Mouse (Mus musculus): Measurements from ENCODE around the gene Focad.
A peak's percentile ranks its signal among the peaks of the same experiment; 100 is the strongest.

Gene Focad

DNA sequence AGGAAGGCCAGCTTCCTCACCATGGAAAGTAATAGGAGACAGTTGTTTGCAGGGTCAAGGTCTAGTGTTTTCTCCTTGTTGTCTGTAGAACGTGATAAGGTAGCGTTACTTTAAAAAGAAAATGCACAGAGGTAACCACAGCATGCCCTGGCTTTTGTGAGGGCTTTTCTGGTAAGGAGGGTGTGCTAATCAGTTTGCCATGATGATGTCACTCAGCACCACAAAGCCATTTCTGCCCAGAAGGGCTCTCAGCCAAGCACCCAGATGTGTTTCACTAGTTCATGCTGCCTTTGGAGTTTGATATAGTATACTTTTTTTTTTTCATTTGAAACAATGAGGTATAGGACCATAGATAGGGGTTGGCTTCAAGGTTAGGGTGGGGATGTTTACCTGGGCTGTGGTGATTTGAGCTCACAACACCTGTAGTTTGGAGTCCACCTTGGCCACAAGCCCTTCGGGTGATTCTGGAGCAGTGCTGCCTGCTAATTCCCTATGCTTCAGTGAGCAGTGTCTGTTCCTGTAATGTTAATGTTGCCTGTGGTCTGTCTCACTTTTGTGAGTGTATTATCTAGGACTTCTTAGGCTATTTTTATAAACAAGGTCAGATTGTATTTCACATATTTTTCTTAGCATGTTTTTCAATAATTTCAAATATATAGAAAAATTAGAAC, 61.2 kb downstream of the Focad start:
- DNase-seq (ENCODE audit: extremely low read depth, insufficient read length, low spot score): no peak

DNA sequence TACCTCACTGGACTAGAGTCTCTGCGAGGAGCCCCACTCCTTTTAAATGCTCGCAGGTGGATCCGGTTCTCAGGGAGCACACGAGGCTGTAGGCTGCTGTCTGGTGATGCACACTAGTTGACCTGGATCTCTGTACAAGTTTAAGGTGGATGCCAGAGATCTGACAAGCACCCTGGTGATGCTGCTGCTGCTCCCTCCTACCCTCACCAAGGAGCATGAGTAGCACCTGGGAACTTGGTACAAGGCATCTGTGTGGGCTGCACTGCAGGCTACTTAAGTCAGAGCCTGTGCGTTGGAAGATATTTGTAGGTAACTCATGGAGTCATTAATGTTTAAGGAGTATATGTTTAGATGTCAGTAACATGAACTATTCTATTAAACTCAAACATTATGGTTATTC, 62.5 kb downstream of the Focad start:
- DNase-seq (ENCODE audit: extremely low read depth, insufficient read length, low spot score): no peak

DNA sequence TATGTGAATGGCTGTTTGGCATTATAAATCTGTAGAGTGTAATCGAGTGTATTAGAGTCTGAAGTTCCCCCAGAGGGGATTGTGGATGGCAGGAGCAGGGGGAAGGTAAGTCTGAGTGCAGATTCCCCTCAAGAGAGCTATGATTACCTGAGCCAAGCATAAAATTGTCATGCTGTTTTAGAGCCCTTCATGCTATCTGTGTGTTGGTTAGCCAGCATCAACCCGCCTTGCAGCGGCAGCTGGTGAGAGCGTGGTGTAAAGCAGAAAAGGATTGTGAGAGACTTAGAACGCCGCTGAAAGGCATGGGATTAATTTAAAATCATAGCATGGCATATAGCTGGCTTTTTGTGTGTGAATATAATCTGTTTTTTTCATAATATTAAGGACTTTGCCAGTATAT, 63.2 kb downstream of the Focad start:
- no peak for DNase-seq (ENCODE audit: extremely low read depth, insufficient read length, low spot score)

DNA sequence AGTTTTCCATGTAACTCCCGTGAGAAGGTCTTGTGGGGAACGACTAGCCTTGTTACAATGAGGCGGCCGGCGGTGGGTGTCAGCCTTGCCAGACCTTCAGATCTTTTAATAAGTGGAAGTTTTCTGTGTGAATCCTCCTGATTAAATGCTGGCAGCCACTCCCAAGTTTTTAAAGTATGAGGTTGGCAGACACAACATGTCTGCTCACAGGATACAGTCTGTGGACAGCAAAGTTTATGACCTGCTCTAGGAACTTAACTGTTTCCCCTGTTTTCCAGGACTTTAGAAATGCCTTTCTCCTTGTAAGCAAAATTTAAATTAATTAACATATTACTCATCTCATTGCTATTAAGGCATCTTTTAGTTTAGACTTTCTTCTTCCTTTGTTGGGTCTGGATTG, 64.8 kb downstream of the Focad start:
- no peak for DNase-seq (ENCODE audit: extremely low read depth, insufficient read length, low spot score)

DNA sequence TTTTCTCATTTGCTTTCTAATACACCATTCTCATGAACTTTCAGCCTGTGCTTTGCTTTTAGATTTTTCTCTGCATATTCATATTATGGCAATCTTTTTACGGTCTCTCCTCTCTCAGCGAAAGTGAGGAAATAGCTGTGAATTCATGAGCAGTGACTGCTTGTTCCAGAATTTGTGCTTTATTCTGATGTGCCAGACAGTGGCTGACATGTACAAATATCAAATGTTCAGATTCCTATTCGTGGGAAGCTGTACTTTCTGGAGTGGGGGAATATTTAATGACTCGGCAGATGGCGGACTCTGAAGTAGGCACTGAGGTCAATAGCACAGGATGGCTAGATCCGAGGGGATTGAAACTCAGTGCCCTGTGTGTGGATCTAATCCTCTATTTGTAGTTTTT, 65.3 kb downstream of the Focad start:
- no peak for DNase-seq (ENCODE audit: extremely low read depth, insufficient read length, low spot score)

DNA sequence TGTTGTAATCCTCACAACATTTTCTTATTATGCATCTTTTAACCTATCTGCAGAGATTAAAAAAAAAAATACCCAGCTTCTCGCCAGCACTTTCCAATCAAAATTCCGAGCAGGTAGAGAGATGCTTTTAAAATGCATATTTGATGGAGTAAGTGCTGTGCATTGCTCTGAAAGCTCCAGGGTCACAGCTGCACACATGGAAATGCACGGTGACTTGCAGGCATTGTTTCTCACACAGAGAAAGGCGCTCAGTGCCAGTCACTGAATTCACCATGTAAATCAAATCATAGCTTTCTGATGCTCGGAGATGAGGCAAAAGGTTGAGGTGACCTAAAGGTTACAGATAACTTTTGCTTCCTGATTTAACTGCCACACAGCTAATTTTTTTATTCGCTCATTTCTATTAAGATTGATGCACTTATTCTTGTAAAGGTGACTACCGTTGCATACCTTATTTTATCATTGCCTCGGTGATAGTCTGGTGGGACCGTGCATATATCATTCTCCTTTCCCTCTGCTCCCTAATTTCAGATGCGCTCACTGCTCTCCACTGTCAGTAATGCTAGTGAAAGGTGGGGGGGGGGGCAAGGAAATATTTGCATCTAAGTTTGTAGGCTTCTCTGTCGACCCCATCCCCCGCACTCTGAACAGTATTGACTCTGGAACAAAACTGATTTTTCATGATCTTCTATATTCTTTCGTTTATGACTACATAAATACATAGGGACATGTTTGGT, 69.2 kb downstream of the Focad start:
- DNase-seq (ENCODE audit: extremely low read depth, insufficient read length, low spot score): no peak

DNA sequence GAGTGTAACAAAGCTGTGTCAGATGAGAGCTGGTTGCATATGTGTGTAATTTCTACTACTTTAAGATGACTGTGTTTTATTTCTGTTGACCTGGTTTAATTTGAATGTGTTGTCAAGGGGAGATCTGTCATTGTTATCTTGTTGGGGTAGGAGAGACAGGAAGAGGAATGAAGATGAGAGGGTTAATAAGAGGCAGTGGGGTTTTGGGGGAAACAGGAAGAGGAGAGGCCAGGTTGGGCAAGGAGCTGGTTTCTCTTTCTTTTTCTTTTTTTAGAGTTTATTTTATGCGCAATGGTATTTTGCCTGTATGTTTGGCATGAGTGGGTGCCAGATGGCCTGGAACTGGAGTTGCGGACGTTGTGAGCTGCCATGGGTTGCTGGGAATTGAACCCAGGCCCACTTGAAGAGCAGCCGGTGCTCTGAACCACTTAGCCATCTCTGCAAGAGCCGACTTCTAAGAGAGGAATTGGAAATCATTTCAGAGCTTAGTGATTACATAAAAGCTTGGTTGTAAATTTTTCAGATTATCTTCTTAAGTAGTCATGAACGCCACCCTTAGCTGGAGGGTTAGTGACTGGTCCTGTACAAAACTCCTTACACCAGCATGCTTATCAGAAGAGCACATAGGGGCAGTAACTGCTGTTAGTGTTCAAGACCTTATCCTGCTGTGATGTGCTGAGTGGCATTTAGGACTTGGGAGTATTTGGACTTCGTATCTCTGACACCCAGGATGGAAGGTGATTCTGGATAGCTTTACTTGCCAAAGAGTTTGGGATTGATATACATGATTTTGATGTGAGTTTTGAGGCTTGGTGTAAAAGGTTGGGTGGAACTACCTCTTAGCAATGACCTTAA, 72.8 kb downstream of the Focad start:
- DNase-seq (ENCODE audit: extremely low read depth, insufficient read length, low spot score): no peak

DNA sequence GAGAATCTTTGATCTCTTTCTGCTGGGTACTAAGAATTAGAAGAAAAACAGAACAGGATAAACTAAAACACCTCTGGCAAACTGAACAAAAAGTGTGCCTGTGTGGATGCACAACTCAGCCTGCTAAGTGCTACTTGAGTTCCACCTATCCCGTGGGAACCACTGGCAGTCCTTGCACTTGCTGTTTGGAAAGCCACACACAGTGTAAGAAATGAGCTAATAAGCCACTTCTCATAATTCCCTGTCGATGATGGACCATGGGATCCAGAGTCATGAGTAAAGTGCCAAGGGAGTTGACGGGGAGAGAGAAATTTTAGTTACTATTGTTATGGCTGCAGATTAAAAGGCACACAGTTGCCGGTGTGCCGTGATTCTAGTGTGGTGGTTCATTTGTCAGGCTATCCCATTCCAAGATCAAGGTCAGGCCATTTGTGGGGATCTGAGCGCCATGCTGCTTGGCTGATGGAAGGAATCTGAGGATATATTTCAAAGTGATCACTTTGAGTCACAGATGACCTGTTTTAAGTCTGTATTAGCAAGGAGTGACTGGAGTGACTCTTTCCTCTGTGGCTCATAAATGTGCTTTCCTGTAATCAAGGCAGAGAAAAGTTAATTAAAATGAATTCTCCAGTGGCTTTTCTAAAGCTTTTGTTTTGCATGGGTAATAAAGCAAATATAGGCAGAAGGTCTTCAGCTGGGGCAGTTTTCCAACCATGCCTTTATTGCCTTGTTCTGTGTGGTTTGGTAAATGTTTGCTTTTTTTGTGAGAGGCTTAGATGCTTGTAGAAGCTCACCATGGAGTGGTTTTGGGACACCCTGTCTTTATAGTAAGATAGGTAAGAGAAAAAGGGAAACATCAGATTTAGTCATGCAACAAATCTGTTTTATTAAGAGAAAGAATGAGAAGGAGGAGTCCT, 80.9 kb downstream of the Focad start:
- DNase-seq (ENCODE audit: extremely low read depth, insufficient read length, low spot score): no peak

DNA sequence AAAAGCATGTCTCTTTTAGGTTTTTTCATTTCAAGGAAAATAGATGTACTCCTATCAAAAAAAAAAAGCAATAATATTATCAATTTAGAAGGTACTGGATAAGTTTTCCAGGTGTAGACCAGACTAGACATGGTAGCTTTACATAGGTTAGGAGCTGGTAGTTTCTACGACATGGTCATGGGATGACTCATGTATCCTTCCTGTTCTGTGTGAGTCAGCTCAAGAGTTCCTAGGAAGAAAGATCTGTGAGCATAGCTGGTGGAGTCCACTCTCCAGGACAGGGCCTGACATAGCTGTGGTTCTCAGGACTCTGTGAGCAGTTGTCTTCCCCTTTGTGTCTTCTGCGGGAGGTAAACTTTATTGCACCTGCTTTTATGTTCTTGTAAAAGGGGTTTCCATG, 84.9 kb downstream of the Focad start:
- DNase-seq (ENCODE audit: extremely low read depth, insufficient read length, low spot score): peak; percentile 23

DNA sequence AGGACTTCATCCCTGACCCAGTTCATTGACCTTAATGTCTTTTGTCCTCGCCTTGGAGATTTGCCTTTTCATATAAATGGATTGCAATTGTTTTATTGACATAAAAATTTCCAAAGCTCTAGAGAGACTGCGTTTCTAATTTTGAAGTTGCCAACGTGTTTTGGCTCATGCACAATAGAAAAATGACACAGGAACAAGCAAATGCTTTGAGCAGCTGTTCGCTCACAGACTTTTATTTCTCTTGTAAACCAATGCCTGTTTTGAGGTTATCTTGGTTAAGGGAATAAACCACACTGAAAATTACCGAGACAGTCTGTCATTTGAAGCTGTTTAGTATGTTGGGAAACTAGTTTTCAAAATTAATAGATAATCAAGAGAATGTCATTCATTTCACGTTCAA, 89.9 kb downstream of the Focad start:
- no peak for DNase-seq (ENCODE audit: extremely low read depth, insufficient read length, low spot score)

DNA sequence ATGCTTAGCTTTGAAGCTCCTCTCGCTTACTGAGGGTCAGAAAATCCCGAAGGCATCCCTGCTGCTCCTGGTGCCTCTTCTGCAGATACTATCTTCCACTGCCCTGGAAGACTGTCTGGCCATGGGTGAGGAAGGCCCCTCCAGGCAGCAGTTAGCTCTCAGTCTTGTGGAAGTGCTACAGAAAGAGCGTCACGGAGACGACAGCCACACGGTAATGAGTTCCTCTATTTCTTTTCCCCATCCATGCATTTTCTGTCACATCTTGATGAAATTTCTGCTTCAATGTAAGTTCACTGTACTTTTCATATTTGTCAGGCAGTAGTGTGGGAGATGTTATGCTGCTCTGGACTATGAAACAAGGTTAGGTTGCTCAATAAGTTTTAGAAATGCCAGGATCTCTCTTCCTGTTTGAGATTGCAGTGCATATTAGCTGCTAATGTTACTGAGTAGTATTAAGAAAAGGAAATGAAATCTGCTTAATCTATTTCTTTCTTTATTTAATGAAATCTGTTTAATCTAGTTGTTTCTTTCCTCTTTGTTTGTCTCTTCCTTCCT, 91.5 kb downstream of the Focad start:
- DNase-seq (ENCODE audit: extremely low read depth, insufficient read length, low spot score): no peak

DNA sequence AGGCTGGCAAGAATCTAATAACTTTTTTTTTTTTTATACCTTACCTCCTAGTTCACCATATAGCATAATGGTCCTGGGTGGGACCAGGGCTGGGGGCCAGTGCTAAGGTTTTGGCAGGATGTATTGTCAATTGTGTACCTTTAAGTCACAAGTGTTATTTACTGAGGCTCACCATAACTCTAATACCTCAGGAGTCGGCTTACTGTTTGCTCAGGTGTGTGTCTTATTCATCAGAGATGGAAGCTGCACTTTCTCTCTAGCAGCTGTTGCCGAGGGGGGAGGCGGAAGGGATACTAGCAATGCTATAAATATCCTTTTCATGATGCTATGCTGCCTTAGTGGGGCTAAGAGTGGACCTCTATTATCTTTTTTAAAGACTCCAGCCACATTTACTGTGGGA, 93.2 kb downstream of the Focad start:
- DNase-seq (ENCODE audit: extremely low read depth, insufficient read length, low spot score): no peak

DNA sequence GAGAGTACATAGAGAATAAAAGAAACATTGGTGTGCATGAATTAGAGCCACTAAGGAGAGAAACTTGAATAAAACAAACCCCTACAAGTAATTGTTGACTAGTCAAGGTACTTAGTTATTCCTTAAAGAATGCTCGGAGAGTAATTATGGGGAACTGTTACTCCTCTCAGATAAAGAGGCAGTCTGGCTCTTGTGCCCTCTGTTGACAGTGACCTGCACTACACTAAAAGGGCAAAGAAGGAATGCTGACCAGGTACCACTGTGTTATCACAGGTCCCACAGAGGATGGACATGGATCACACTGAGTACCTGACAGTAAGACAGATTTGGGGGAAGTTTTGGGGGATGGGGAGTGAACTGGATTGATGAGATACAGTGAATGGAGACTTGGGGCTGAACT, 95.1 kb downstream of the Focad start:
- no peak for DNase-seq (ENCODE audit: extremely low read depth, insufficient read length, low spot score)

DNA sequence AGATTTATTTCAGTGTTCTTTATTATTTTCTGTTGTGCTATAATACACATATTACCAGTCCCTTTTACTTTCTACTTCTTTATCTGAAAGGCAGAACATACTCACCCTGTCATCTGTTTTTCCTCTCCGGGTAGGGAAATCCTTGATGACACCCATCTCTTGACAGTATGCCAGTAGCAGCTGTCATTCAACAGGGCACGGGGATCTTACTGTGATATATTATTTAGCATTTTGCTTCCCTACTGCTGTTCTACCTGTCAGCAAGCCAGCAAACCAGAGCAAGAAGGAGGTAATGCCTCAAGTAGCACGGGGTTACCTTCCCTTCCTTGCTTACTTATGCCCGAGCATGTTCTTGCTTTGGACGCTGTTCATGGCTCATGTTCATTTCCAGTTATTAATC, 99.8 kb downstream of the Focad start:
- no peak for DNase-seq (ENCODE audit: extremely low read depth, insufficient read length, low spot score)

DNA sequence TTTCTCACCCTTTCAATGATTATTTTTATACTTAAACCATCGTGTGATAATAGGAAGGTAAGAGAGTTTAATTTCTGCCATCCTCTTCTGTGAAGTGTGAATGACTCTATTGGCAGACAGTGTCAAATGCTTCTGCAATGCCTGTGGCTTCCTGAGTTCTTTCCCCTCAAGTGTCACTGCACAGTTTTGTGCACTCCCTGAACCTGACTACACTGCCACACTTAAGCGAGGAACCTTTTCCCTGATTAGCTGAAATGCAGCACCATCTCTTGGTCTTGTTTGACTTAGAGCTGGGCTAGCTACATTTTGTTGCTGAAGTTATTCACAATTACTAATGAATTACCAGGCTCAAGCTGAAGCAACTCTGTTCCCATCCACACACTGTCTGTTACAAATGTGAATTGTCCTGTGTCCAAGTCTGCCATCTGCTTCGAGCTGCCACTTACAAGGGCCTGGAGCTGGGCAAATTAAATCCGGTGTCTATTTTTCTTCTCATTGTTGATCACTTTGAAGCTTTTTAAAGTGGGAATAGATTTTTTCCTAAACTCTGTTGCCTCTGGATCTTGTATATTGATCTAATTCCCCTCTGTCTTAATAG, 101.6 kb downstream of the Focad start:
- no peak for DNase-seq (ENCODE audit: extremely low read depth, insufficient read length, low spot score)

DNA sequence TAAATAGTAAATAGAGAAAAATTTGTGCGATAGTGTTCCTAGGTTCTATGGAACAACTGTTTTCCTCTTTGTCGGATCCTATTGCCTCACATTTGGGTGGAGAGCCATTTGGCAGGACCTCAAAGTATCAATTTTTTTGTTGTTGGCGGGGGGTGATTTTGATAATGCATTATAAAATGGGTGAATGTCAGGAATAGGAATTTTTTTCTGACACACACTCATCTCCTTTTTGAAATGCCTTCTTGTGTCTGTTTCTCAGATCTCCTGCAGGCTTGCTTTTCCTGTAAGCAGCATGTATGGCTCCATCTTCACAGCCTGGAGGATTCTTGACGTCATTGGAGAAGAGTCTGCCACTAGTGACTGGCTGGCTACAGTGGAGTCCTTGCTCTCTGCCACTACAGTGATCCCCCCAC, 102.1 kb downstream of the Focad start:
- no peak for DNase-seq (ENCODE audit: extremely low read depth, insufficient read length, low spot score)

DNA sequence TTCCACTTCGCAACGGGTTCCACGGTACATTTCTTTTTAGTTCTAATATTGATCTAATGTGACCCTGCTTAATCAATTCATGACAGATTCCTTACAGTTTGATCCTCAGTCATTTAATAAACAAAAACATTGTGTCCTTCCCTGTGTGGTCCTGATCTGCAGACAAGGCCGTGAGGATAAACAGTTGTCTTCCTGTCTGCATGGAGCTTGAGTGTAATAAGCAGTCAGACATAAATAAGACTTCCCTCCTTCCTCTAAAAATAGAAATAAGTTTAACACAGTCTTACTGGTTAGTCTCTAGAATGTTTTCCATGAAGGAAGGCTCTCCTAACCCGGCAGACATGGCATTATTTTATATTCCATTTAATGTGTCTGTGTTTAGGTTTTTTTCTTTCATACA, 102.8 kb downstream of the Focad start:
- no peak for DNase-seq (ENCODE audit: extremely low read depth, insufficient read length, low spot score)

DNA sequence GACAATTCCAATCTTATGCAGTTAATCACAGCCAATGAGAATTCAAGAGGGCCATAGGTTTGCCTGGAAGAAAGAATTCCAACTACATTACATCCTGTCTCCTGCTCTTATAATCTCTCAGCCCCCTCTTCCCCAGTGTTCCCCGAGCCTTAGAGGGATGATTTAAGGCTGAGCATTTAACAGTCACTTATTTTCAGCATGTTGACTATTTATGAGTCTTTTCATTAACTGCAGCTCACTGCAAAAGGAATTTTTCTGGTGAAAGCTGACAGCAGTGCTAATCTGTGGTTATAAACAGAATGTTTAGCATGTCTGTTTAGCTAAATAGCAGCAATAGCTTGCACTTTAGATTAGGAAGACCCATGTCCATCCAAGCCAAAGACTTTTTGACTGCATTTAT, 104.8 kb downstream of the Focad start:
- DNase-seq (ENCODE audit: extremely low read depth, insufficient read length, low spot score): no peak

DNA sequence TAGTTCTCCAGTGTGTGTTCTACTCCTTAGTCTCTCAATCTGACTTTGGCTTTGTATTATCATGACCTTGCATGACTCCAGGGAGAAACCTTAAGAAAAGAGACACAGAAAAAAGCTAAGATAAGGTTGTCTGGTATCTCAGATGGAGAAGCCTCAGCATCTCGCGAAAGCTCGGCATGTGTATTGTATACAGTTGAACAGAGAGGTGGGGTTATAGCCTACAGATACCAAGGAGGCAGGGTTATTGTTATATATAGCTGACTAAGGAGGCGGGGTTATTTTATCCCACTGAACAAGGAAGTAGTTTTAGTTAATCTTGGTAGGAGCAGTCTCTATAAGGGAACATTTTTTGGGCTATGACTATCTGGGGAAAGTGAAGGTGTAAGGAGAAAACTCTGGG, 106.6 kb downstream of the Focad start:
- no peak for DNase-seq (ENCODE audit: extremely low read depth, insufficient read length, low spot score)

DNA sequence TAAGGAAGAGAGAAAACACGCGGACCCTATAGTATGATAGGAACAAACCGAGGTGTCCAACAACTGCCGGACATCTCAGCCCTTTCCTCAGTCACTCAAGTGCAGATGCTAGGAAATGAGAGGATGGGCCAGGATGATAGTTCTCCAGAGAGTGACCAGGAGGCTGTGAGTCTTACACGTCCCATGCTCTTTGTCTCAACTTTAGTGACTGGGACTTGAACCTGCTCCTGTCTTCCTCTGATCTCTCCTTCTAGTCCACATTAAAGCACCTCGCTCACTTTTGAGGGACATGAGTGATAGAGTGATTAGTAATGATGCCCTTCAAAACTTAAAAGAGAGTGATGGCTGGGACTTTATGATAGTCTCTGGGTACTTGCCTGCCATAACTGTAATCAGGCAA, 114.2 kb downstream of the Focad start:
- no peak for DNase-seq (ENCODE audit: extremely low read depth, insufficient read length, low spot score)
